Mouse (Mus musculus): ENCODE data around the gene Slco3a1. TPM values are rescaled to one million over a fixed set of nuclear protein-coding genes. Genes with fewer than 3 reads are reported as not detected.

Slco3a1 gene
- polyA plus RNA-seq, 1 experiment from 2014 or later: 19.6 TPM

DNA sequence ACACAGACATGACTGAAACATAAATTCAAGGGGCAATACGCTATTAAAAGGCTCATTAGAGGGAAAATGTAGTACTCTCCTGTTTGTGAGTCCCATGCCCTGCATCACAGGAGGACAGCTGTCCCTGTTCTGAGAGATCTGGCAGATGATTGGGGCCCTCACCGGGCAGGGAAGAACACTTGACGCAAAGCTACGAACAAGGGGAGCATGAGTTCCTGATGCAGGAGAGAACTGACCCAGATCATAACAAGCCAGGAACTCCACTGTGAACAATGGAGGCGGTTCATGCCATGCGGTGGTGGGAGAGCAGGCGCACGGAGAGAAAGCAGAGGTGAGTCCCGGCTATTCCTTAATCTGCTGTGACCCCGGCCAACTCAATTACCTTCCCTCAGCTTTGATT lies 48.9 kb downstream of the Slco3a1 start:
- H3K4me3 ChIP-seq (ENCODE audit: low read length): no peak overlapping the region
- H3K9me3 ChIP-seq (ENCODE audit: control insufficient read depth, low read length): no peaks in the 10 kb centered on the region
- H3K36me3 ChIP-seq (ENCODE audit: control insufficient read depth, insufficient read depth, low read length): no peaks in the 10 kb centered on the region
- 78% methylated on average over 10 of the region's 10 CpGs for WGBS
- ATAC-seq (ENCODE audit: low FRiP score, low TSS enrichment): no peak
- H3K9ac ChIP-seq (ENCODE audit: low read depth, low read length): no peak overlapping the region
- no peaks in the 10 kb centered on the region for H3K27me3 ChIP-seq (ENCODE audit: control insufficient read depth, insufficient read depth, low read length)
- no peak overlapping the region for H3K4me2 ChIP-seq (replicated peaks; ENCODE audit: low read depth, low read length)
- H3K4me1 ChIP-seq (ENCODE audit: control insufficient read depth, insufficient read depth, low read length): no peaks in the 10 kb centered on the region
- no peak overlapping the region for H3K27ac ChIP-seq (ENCODE audit: low read depth, low read length)

GRCm38 (mm10) chr7:74501187-74501586 lies 53.4 kb downstream of the Slco3a1 start:
- Histone ChIP-seq H3K27ac (ENCODE audit: low read depth, low read length) (no peak overlapping the region), H3K4me2 (replicated peaks; ENCODE audit: low read depth, low read length) (no peak overlapping the region), H3K36me3 (ENCODE audit: control insufficient read depth, insufficient read depth, low read length) (no peaks in the 10 kb centered on the region), H3K9ac (ENCODE audit: low read depth, low read length) (no peak overlapping the region), H3K4me3 (ENCODE audit: low read length) (no peak overlapping the region), H3K27me3 (ENCODE audit: control insufficient read depth, insufficient read depth, low read length) (no peaks in the 10 kb centered on the region), H3K4me1 (ENCODE audit: control insufficient read depth, insufficient read depth, low read length) (no peaks in the 10 kb centered on the region), H3K9me3 (ENCODE audit: control insufficient read depth, low read length) (no peaks in the 10 kb centered on the region)
- 43% methylated on average over 10 of the region's 10 CpGs for WGBS
- no peak for ATAC-seq (ENCODE audit: low FRiP score, low TSS enrichment)

DNA sequence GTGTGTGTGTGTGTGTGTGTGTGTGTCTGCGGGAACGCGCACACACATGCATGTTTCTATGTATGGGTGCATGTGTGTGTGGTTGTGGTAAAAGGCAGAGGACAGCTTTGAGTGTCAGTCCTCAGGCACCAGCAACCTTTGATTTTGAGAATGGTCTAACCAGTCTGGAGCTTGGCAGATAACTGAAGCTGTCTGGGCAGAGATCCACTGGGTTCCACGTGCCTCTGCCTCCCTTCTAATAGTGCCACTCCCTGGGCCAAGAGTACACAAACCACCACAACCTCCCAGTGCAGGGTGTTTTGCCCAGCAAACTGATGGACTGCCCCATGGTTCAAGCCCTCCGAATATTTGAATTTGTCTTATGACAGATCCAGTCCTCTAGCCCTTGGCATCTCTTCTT lies 55.1 kb downstream of the Slco3a1 start:
- Histone ChIP-seq H3K4me1 (ENCODE audit: control insufficient read depth, insufficient read depth, low read length) (no peaks in the 10 kb centered on the region), H3K9me3 (ENCODE audit: control insufficient read depth, low read length) (no peaks in the 10 kb centered on the region), H3K4me2 (replicated peaks; ENCODE audit: low read depth, low read length) (no peak overlapping the region), H3K9ac (ENCODE audit: low read depth, low read length) (no peak overlapping the region), H3K27me3 (ENCODE audit: control insufficient read depth, insufficient read depth, low read length) (no peaks in the 10 kb centered on the region), H3K27ac (ENCODE audit: low read depth, low read length) (no peak overlapping the region), H3K4me3 (ENCODE audit: low read length) (no peak overlapping the region), H3K36me3 (ENCODE audit: control insufficient read depth, insufficient read depth, low read length) (no peaks in the 10 kb centered on the region)
- WGBS: 98% methylated on average over 5 of the region's 5 CpGs
- no peak for ATAC-seq (ENCODE audit: low FRiP score, low TSS enrichment)

- 74% methylated on average over 4 of the region's 4 CpGs for WGBS
- Histone ChIP-seq H3K4me3 (ENCODE audit: low read length) (no peak overlapping the region), H3K9me3 (ENCODE audit: control insufficient read depth, low read length) (no peaks in the 10 kb centered on the region), H3K4me2 (replicated peaks; ENCODE audit: low read depth, low read length) (no peak overlapping the region), H3K27me3 (ENCODE audit: control insufficient read depth, insufficient read depth, low read length) (no peaks in the 10 kb centered on the region), H3K9ac (ENCODE audit: low read depth, low read length) (no peak overlapping the region), H3K4me1 (ENCODE audit: control insufficient read depth, insufficient read depth, low read length) (no peaks in the 10 kb centered on the region), H3K36me3 (ENCODE audit: control insufficient read depth, insufficient read depth, low read length) (no peaks in the 10 kb centered on the region), H3K27ac (ENCODE audit: low read depth, low read length) (no peak overlapping the region)
- no peak for ATAC-seq (ENCODE audit: low FRiP score, low TSS enrichment)
Measured at GRCm38 (mm10) chr7:74498266-74498980, 56.2 kb downstream of the Slco3a1 start.

- H3K4me1 ChIP-seq (ENCODE audit: control insufficient read depth, insufficient read depth, low read length): no peaks in the 10 kb centered on the region
- no peaks in the 10 kb centered on the region for H3K27me3 ChIP-seq (ENCODE audit: control insufficient read depth, insufficient read depth, low read length)
- WGBS: 67% methylated on average over 2 of the region's 2 CpGs
- no peak overlapping the region for H3K4me2 ChIP-seq (replicated peaks; ENCODE audit: low read depth, low read length)
- no peaks in the 10 kb centered on the region for H3K36me3 ChIP-seq (ENCODE audit: control insufficient read depth, insufficient read depth, low read length)
- no peaks in the 10 kb centered on the region for H3K9me3 ChIP-seq (ENCODE audit: control insufficient read depth, low read length)
- H3K4me3 ChIP-seq (ENCODE audit: low read length): no peak overlapping the region
- H3K27ac ChIP-seq (ENCODE audit: low read depth, low read length): no peak overlapping the region
- no peak for ATAC-seq (ENCODE audit: low FRiP score, low TSS enrichment)
- no peak overlapping the region for H3K9ac ChIP-seq (ENCODE audit: low read depth, low read length)
Measured at GRCm38 (mm10) chr7:74497203-74497602, 57.4 kb downstream of the Slco3a1 start.

DNA sequence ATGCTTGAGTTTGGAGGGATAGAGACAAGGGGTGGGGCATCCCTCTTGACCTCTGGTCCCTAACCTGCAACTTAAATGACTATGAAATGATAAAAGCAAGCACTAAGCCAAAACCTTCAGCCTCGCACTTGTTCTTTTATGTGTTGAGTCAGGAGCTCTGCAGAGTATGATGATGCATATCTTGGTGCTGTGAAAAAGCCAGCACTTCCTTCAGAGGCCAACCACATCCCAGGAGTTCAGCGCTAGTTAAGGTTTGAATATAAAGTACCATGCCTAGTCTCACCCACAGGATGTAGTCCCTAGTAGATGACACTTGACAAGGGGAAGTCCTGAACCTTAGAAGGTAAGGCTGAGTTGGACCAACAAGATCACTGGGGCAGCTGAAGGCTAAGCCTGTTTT lies 59.1 kb downstream of the Slco3a1 start:
- H3K27me3 ChIP-seq (ENCODE audit: control insufficient read depth, insufficient read depth, low read length): no peaks in the 10 kb centered on the region
- H3K4me1 ChIP-seq (ENCODE audit: control insufficient read depth, insufficient read depth, low read length): no peaks in the 10 kb centered on the region
- 95% methylated on average over 2 of the region's 2 CpGs for WGBS
- H3K36me3 ChIP-seq (ENCODE audit: control insufficient read depth, insufficient read depth, low read length): no peaks in the 10 kb centered on the region
- H3K4me3 ChIP-seq (ENCODE audit: low read length): no peak overlapping the region
- H3K9me3 ChIP-seq (ENCODE audit: control insufficient read depth, low read length): no peaks in the 10 kb centered on the region
- H3K9ac ChIP-seq (ENCODE audit: low read depth, low read length): no peak overlapping the region
- H3K4me2 ChIP-seq (replicated peaks; ENCODE audit: low read depth, low read length): no peak overlapping the region
- no peak for ATAC-seq (ENCODE audit: low FRiP score, low TSS enrichment)
- H3K27ac ChIP-seq (ENCODE audit: low read depth, low read length): no peak overlapping the region

GRCm38 (mm10) chr7:74493775-74494174 lies 60.8 kb downstream of the Slco3a1 start:
- H3K9ac ChIP-seq (ENCODE audit: low read depth, low read length): no peak overlapping the region

GRCm38 (mm10) chr7:74491683-74492355 lies 62.8 kb downstream of the Slco3a1 start:
- no peaks in the 10 kb centered on the region for H3K27me3 ChIP-seq (ENCODE audit: control insufficient read depth, insufficient read depth, low read length)
- H3K4me1 ChIP-seq (ENCODE audit: control insufficient read depth, insufficient read depth, low read length): no peaks in the 10 kb centered on the region
- H3K9ac ChIP-seq (ENCODE audit: low read depth, low read length): no peak overlapping the region
- H3K36me3 ChIP-seq (ENCODE audit: control insufficient read depth, insufficient read depth, low read length): no peaks in the 10 kb centered on the region
- no peak overlapping the region for H3K27ac ChIP-seq (ENCODE audit: low read depth, low read length)
- WGBS: 68% methylated on average over 9 of the region's 9 CpGs
- H3K9me3 ChIP-seq (ENCODE audit: control insufficient read depth, low read length): no peaks in the 10 kb centered on the region
- no peak for ATAC-seq (ENCODE audit: low FRiP score, low TSS enrichment)
- no peak overlapping the region for H3K4me3 ChIP-seq (ENCODE audit: low read length)
- H3K4me2 ChIP-seq (replicated peaks; ENCODE audit: low read depth, low read length): no peak overlapping the region

More at GRCm38 (mm10) chr7:74493775-74494174, 60.8 kb downstream of the Slco3a1 start:
- 79% methylated on average over 1 of the region's 1 CpGs for WGBS
- Histone ChIP-seq H3K27me3 (ENCODE audit: control insufficient read depth, insufficient read depth, low read length) (no peaks in the 10 kb centered on the region), H3K36me3 (ENCODE audit: control insufficient read depth, insufficient read depth, low read length) (no peaks in the 10 kb centered on the region), H3K4me1 (ENCODE audit: control insufficient read depth, insufficient read depth, low read length) (no peaks in the 10 kb centered on the region), H3K4me3 (ENCODE audit: low read length) (no peak overlapping the region), H3K9me3 (ENCODE audit: control insufficient read depth, low read length) (no peaks in the 10 kb centered on the region), H3K27ac (ENCODE audit: low read depth, low read length) (no peak overlapping the region), H3K4me2 (replicated peaks; ENCODE audit: low read depth, low read length) (no peak overlapping the region)
- no peak for ATAC-seq (ENCODE audit: low FRiP score, low TSS enrichment)

DNA sequence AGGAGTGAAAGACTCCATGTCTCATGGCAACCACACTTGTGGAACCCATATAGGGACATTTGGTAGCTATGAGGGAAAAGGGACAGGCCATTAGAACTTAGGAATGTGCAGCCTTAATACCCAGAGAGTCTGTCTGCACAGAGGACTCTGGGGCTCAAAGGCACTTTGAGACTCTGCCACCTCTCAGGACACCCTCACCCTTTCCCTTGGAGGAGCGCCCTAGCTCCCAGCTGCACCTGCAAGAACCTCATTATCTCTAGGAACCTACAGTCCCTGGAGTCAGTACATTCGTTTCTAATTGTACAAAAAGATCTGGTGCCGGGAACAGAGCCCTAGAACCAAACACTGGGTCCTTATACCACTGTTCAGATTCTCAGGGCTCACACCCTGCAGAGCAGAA lies 66.4 kb downstream of the Slco3a1 start:
- H3K27me3 ChIP-seq (ENCODE audit: control insufficient read depth, insufficient read depth, low read length): no peaks in the 10 kb centered on the region
- no peak overlapping the region for H3K9ac ChIP-seq (ENCODE audit: low read depth, low read length)
- 85% methylated on average over 3 of the region's 3 CpGs for WGBS
- H3K9me3 ChIP-seq (ENCODE audit: control insufficient read depth, low read length): no peaks in the 10 kb centered on the region
- no peak overlapping the region for H3K4me3 ChIP-seq (ENCODE audit: low read length)
- H3K4me2 ChIP-seq (replicated peaks; ENCODE audit: low read depth, low read length): no peak overlapping the region
- H3K4me1 ChIP-seq (ENCODE audit: control insufficient read depth, insufficient read depth, low read length): peaks cover 6% of the 10 kb centered on the region; the same call in 1 of the 2 replicates
- no peak overlapping the region for H3K27ac ChIP-seq (ENCODE audit: low read depth, low read length)
- H3K36me3 ChIP-seq (ENCODE audit: control insufficient read depth, insufficient read depth, low read length): no peaks in the 10 kb centered on the region
- ATAC-seq (ENCODE audit: low FRiP score, low TSS enrichment): no peak
